Mouse (Mus musculus) stomach, embryonic 15.5 days (tissue): ENCODE measurements around the gene Ptprn. TPM values are rescaled to one million over a fixed set of nuclear protein-coding genes. Genes with fewer than 3 reads are reported as not detected.
"Not testable (repeated sequence)": the region's sequence is repeated elsewhere in the genome, so short reads cannot be mapped to it uniquely, and the experiment has no call there.

ENCODE experiments used
- ATAC-seq: fragments of 200-750 bp; cut with Nextera tagmentation; 2 replicates; pipeline ENCODE4 v1.8.0; 2017; ENCODE audit warnings: low read depth, moderate number of reproducible peaks, moderate TSS enrichment; ENCODE audit not compliant: insufficient read depth, low FRiP score
- H3K27ac ChIP-seq: fragments of 300-500 bp; sonication (generic); 2 replicates; pipeline ENCODE4 v1.5.1; 2015; ENCODE audit warnings: mild to moderate bottlenecking, inconsistent platforms
- H3K27me3 ChIP-seq: fragments of 300-500 bp; sonication (generic); replicated peaks from 2 replicates; pipeline ENCODE4 v1.6.1; 2015; ENCODE audit warnings: inconsistent platforms
- H3K36me3 ChIP-seq: fragments of 300-500 bp; sonication (generic); 2 replicates; pipeline ENCODE4 v1.6.1; 2015; ENCODE audit warnings: inconsistent platforms
- H3K4me1 ChIP-seq: fragments of 300-500 bp; sonication (generic); 2 replicates; pipeline ENCODE4 v1.6.1; 2015; ENCODE audit warnings: inconsistent platforms
- H3K4me2 ChIP-seq: fragments of 300-500 bp; sonication (generic); 2 replicates; pipeline ENCODE4 v1.6.1; 2015; ENCODE audit warnings: mild to moderate bottlenecking, inconsistent platforms
- H3K4me3 ChIP-seq: fragments of 300-500 bp; sonication (generic); replicated peaks from 2 replicates; pipeline ENCODE4 v1.5.1; 2015; ENCODE audit warnings: inconsistent platforms
- H3K9ac ChIP-seq: fragments of 300-500 bp; sonication (generic); 2 replicates; pipeline ENCODE4 v1.6.1; 2015; ENCODE audit warnings: inconsistent platforms
- H3K9me3 ChIP-seq: fragments of 300-500 bp; sonication (generic); 2 replicates; pipeline ENCODE4 v1.6.1; 2016; ENCODE audit warnings: inconsistent platforms
- WGBS: fragments of 180-500 bp; shearing (Covaris S2); methylation state at CpG from one replicate; pipeline ENCODE4 v1.1.7; 2015; 5-methylcytosine and 5-hydroxymethylcytosine counted together
- polyA plus RNA-seq: library from polyadenylated mRNA; unstranded; fragments of >200 nt; fragmentation: Nextera tagmentation; extraction: Ambion mirVana; gene quantifications from 2 replicates; pipeline ENCODE4 v1.2.1, GENCODE M21; 2015

Gene Ptprn
- polyA plus RNA-seq, 1 experiment from 2014 or later, result 2.8 TPM

GRCm38 (mm10) chr1:75250498-75250897 is 13.8 kb downstream of the Ptprn start:
- Histone ChIP-seq H3K4me3 (no peak overlapping the region), H3K4me1 (peaks cover 13% of the 10 kb centered on the region), H3K9ac (no peak overlapping the region), H3K27me3 (no peaks in the 10 kb centered on the region), H3K4me2 (no peak overlapping the region), H3K36me3 (no peaks in the 10 kb centered on the region), H3K9me3 (no peaks in the 10 kb centered on the region), H3K27ac (no peak overlapping the region)
- 61% methylated on average over 3 of the region's 3 CpGs for WGBS
- ATAC-seq, result no peak

- Histone ChIP-seq H3K9ac (no peak overlapping the region), H3K27me3 (no peaks in the 10 kb centered on the region), H3K9me3 (no peaks in the 10 kb centered on the region), H3K4me2 (peak overlapping the region; percentile 13; the same call in 1 of the 2 replicates), H3K4me3 (no peak overlapping the region), H3K4me1 (peaks cover 13% of the 10 kb centered on the region), H3K36me3 (no peaks in the 10 kb centered on the region), H3K27ac (peak overlapping the region; percentile 63)
- ATAC-seq, result peak; percentile 72
- WGBS, result 40% methylated on average over 9 of the region's 9 CpGs
Measured at GRCm38 (mm10) chr1:75248041-75248772, 16.1 kb downstream of the Ptprn start.

GRCm38 (mm10) chr1:75247071-75247930 is 17.0 kb downstream of the Ptprn start:
- Histone ChIP-seq H3K36me3 (no peaks in the 10 kb centered on the region), H3K27me3 (no peaks in the 10 kb centered on the region), H3K27ac (no peak overlapping the region), H3K4me2 (no peak overlapping the region), H3K9me3 (no peaks in the 10 kb centered on the region), H3K9ac (no peak overlapping the region), H3K4me1 (peaks cover 13% of the 10 kb centered on the region), H3K4me3 (no peak overlapping the region)
- no peak for ATAC-seq
- WGBS, result 77% methylated on average over 16 of the region's 16 CpGs

- peaks cover 13% of the 10 kb centered on the region for H3K4me1 ChIP-seq
- 31% methylated on average over 4 of the region's 4 CpGs for WGBS
- no peak overlapping the region for H3K27ac ChIP-seq
- H3K27me3 ChIP-seq, result no peaks in the 10 kb centered on the region
- ATAC-seq, result peak; percentile 33; the same call in 1 of the 2 replicates
- H3K4me3 ChIP-seq, result no peak overlapping the region
- H3K36me3 ChIP-seq, result no peaks in the 10 kb centered on the region; the same call in 1 of the 2 replicates
- no peaks in the 10 kb centered on the region for H3K9me3 ChIP-seq
- no peak overlapping the region for H3K4me2 ChIP-seq
- no peak overlapping the region for H3K9ac ChIP-seq
Measured at GRCm38 (mm10) chr1:75244836-75245235, 19.5 kb downstream of the Ptprn start.

- Histone ChIP-seq H3K27ac (no peak overlapping the region), H3K9ac (no peak overlapping the region), H3K27me3 (no peaks in the 10 kb centered on the region), H3K4me3 (no peak overlapping the region), H3K4me2 (no peak overlapping the region), H3K36me3 (no peaks in the 10 kb centered on the region; the same call in 1 of the 2 replicates), H3K4me1 (peaks cover 13% of the 10 kb centered on the region), H3K9me3 (no peaks in the 10 kb centered on the region)
- 93% methylated on average over 12 of the region's 12 CpGs for WGBS
- no peak for ATAC-seq
Measured at GRCm38 (mm10) chr1:75244175-75244826, 20.0 kb downstream of the Ptprn start.

GRCm38 (mm10) chr1:75243411-75243810 is 20.9 kb downstream of the Ptprn start:
- WGBS, result 84% methylated on average over 14 of the region's 14 CpGs
- no peaks in the 10 kb centered on the region for H3K27me3 ChIP-seq

GRCm38 (mm10) chr1:75239591-75239990 is 24.7 kb downstream of the Ptprn start:
- no peak overlapping the region for H3K4me3 ChIP-seq
- ATAC-seq, result no peak
- no peak overlapping the region for H3K27ac ChIP-seq
- H3K4me2 ChIP-seq, result no peak overlapping the region
- H3K36me3 ChIP-seq, result no peaks in the 10 kb centered on the region; the same call in 1 of the 2 replicates
- H3K9me3 ChIP-seq, result no peaks in the 10 kb centered on the region
- peaks cover 12% of the 10 kb centered on the region; the same call in 1 of the 2 replicates for H3K4me1 ChIP-seq
- H3K27me3 ChIP-seq, result no peaks in the 10 kb centered on the region
- 83% methylated on average over 10 of the region's 10 CpGs for WGBS
- H3K9ac ChIP-seq, result no peak overlapping the region

More at GRCm38 (mm10) chr1:75243411-75243810, 20.9 kb downstream of the Ptprn start:
- no peaks in the 10 kb centered on the region; the same call in 1 of the 2 replicates for H3K36me3 ChIP-seq
- H3K9ac ChIP-seq, result no peak overlapping the region
- no peak overlapping the region for H3K4me2 ChIP-seq
- no peak overlapping the region for H3K4me3 ChIP-seq
- ATAC-seq, result no peak
- H3K9me3 ChIP-seq, result no peaks in the 10 kb centered on the region
- H3K4me1 ChIP-seq, result peaks cover 11% of the 10 kb centered on the region
- no peak overlapping the region for H3K27ac ChIP-seq

GRCm38 (mm10) chr1:75236117-75237050 is 27.9 kb downstream of the Ptprn start, which contains the start of gene Dnajb2:
Gene Dnajb2 (plus strand): TSS chr1:75236406.
- no peaks in the 10 kb centered on the region for H3K27me3 ChIP-seq
- H3K9ac ChIP-seq, result peak within 1 kb of the TSS; percentile 65
- H3K4me1 ChIP-seq, result peaks cover 14% of the 10 kb centered on the region; the same call in 1 of the 2 replicates
- H3K36me3 ChIP-seq, result no peaks in the 10 kb centered on the region
- peak; percentile 94 for ATAC-seq
- no peaks in the 10 kb centered on the region for H3K9me3 ChIP-seq
- H3K4me2 ChIP-seq, result peak within 1 kb of the TSS; percentile 97
- peak within 1 kb of the TSS; percentile 72 for H3K4me3 ChIP-seq
- under 1% methylated on average over 63 of the region's 64 CpGs for WGBS
- peak within 1 kb of the TSS; percentile 91 for H3K27ac ChIP-seq

GRCm38 (mm10) chr1:75234606-75235005 is 29.7 kb downstream of the Ptprn start:
- no peaks in the 10 kb centered on the region for H3K36me3 ChIP-seq
- ATAC-seq, result no peak
- peak overlapping the region; percentile 33; the same call in 1 of the 2 replicates for H3K4me2 ChIP-seq
- WGBS, result 3% methylated on average over 8 of the region's 8 CpGs
- no peak overlapping the region for H3K4me3 ChIP-seq
- H3K9ac ChIP-seq, result no peak overlapping the region
- peaks cover 14% of the 10 kb centered on the region; the same call in 1 of the 2 replicates for H3K4me1 ChIP-seq
- H3K27ac ChIP-seq, result no peak overlapping the region
- H3K27me3 ChIP-seq, result no peaks in the 10 kb centered on the region
- no peaks in the 10 kb centered on the region for H3K9me3 ChIP-seq

- not testable (repeated sequence) for H3K9me3 ChIP-seq, ATAC-seq, H3K27ac ChIP-seq, H3K36me3 ChIP-seq, H3K4me2 ChIP-seq, H3K9ac ChIP-seq, H3K4me3 ChIP-seq, H3K27me3 ChIP-seq
- H3K4me1 ChIP-seq, result peaks cover 12% of the 10 kb centered on the region; the same call in 1 of the 2 replicates
- WGBS, result 69% methylated on average over 4 of the region's 4 CpGs
Measured at GRCm38 (mm10) chr1:75232489-75232888, 31.8 kb downstream of the Ptprn start.
